28 mouse cellular contexts compared by ENCODE assay signal in the genomic region with DNA sequence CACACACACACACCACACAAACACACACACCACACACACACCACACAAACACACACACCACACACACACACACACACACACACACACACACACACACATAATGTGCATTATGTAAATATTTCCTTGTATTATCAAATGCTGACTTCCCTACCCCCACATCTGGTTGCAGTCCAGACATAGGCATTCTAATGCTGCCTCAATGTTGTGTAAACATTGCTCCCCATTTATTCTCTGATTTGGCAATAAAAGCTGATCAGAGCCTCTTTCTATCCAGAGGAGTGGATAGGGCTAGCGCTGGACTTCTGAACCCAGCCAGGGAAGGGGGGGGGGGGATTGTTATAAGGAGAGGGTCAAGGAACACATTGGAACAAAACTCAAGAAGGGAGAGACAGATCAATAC.
"Had no signal": no experiment of that assay in that cellular context is flagged by ENCODE, and none has a peak within 500 bp of the region (broad histone marks: within the 10 kb centered on the region; RNA-seq: fewer than 3 reads in every experiment).

No protein-coding gene starts in this region.

- H3K4me1 ChIP-seq: embryonic facial prominence, embryonic 10.5 days; embryonic facial prominence, embryonic 12.5 days; embryonic facial prominence, embryonic 13.5 days; embryonic facial prominence, embryonic 15.5 days; forebrain, embryonic 10.5 days; forebrain, embryonic 12.5 days; forebrain, embryonic 13.5 days; forebrain, embryonic 15.5 days had no signal

- H3K27me3 ChIP-seq: embryonic facial prominence, embryonic 12.5 days; embryonic facial prominence, embryonic 13.5 days; embryonic facial prominence, embryonic 15.5 days; forebrain, embryonic 12.5 days; forebrain, embryonic 13.5 days; forebrain, embryonic 15.5 days had no signal

- ATAC-seq: forebrain, embryonic 13.5 days; forebrain, embryonic 14.5 days; forebrain, embryonic 15.5 days; forebrain, embryonic 16.5 days; forebrain, postnatal 0 days had no signal

- H3K9ac ChIP-seq: embryonic facial prominence, embryonic 12.5 days; embryonic facial prominence, embryonic 13.5 days; embryonic facial prominence, embryonic 15.5 days; forebrain, embryonic 12.5 days; forebrain, embryonic 13.5 days; forebrain, embryonic 15.5 days; forebrain, postnatal 0 days had no signal

- DNase-seq: cerebellum, adult 2 months; cerebellum, adult 8-10 months; cerebellum, adult 9-10 months; cerebellum, adult 9-11 months; cerebellum, postnatal 10 days; cerebellum, postnatal 14 days; cerebellum, postnatal 25 days; cerebellum, postnatal 36 days; embryo, embryonic 11 days; forebrain, postnatal 0 days; gastrocnemius, adult 2 months; gastrocnemius, postnatal 10 days; gastrocnemius, postnatal 14 days; gastrocnemius, postnatal 25 days; gastrocnemius, postnatal 36 days; heart, adult 11 months; heart, adult 18-20 months had no signal

- H3K4me3 ChIP-seq: embryonic facial prominence, embryonic 10.5 days; embryonic facial prominence, embryonic 12.5 days; embryonic facial prominence, embryonic 13.5 days; embryonic facial prominence, embryonic 15.5 days; erythroblast, embryonic 14.5 days; forebrain, embryonic 10.5 days; forebrain, embryonic 12.5 days; forebrain, embryonic 13.5 days; forebrain, embryonic 15.5 days; gastrocnemius, adult 2 months had no signal

- H3K27ac ChIP-seq: embryonic facial prominence, embryonic 10.5 days; embryonic facial prominence, embryonic 12.5 days; embryonic facial prominence, embryonic 13.5 days; embryonic facial prominence, embryonic 15.5 days; forebrain, embryonic 10.5 days; forebrain, embryonic 12.5 days; forebrain, embryonic 13.5 days; forebrain, embryonic 15.5 days; gastrocnemius, adult 2 months had no signal

- H3K36me3 ChIP-seq: embryonic facial prominence, embryonic 10.5 days; embryonic facial prominence, embryonic 12.5 days; embryonic facial prominence, embryonic 13.5 days; embryonic facial prominence, embryonic 15.5 days; forebrain, embryonic 10.5 days; forebrain, embryonic 12.5 days; forebrain, embryonic 15.5 days had no signal

- H3K9me3 ChIP-seq: embryonic facial prominence, embryonic 10.5 days; embryonic facial prominence, embryonic 12.5 days; embryonic facial prominence, embryonic 13.5 days; embryonic facial prominence, embryonic 15.5 days; forebrain, embryonic 10.5 days; forebrain, embryonic 12.5 days; forebrain, embryonic 13.5 days; forebrain, embryonic 15.5 days had no signal

- H3K4me2 ChIP-seq: embryonic facial prominence, embryonic 12.5 days; embryonic facial prominence, embryonic 13.5 days; embryonic facial prominence, embryonic 15.5 days; forebrain, embryonic 12.5 days; forebrain, embryonic 13.5 days; forebrain, embryonic 15.5 days had no signal
